Mouse (Mus musculus) R1 (cell line): ENCODE data around the gene Itih2.

Experiments used
- DNase-seq: peaks from one replicate; pipeline ENCODE4 v3.0.0-alpha.2; 2018; ENCODE audit warnings: low read depth, low spot score

The Itih2 gene

GRCm38 (mm10) chr2:10131296-10131695 lies at the start of gene Itih2:
TSS of gene Itih2 (minus strand) at chr2:10131396.
- no peak for DNase-seq

DNA sequence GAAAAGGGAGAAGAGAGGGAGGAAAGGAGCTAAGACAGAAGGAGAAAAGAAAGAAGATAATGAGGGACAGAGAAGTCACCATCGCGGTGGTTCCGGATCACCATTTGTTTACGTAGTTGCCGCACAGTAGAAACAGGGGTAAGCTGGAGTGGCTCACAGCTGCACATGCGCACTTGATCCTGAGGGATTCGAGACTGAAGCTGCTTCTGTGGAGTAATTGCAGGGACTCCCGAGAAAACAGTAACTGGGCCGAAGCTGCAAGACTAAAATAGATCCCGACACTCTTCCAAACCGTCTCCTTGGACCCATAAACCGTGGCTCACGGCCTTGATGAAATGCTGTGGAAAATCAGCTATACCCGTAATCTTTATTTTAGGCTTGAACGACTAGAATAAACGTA lies 38.8 kb upstream of the Itih2 start:
- DNase-seq = peak; percentile 35

DNA sequence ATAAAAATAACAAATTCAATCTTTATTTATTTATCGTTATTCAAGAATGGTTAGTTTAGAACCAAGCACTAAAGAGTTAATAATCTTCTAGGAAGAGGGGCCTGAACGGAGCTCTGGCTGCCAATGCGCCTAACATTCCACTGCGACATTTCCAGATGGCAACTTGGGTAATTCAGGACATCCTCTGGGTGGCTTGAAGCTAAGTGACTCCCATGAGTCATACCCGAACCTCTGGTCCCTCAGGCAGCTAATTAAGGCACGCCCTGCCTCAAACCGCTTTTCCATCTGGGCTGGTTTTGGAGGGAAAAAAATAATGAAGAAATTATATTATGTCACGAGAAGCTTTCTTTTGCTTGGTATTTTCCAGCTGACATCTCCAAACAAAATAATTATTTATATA lies 36.8 kb upstream of the Itih2 start:
- DNase-seq = no peak

DNA sequence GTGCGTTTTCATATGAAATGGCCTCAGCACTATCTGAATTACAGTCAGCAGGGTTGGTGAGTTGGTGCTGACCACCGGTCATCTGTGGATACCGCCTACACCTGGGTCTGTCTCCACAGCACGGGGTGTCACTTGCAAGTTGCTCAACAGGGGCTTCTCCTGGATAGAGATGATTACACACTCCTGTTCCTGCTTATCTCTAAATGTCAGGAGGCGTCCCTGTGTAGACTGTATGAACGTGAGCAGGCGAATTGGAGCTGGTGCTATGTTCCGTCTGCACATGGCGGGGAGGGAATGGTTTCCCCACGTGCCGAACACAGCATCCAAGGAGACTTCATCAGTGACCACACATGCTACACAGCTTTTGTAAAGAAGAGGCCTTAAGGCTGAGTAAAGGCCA lies 36.1 kb upstream of the Itih2 start:
- DNase-seq = no peak

DNA sequence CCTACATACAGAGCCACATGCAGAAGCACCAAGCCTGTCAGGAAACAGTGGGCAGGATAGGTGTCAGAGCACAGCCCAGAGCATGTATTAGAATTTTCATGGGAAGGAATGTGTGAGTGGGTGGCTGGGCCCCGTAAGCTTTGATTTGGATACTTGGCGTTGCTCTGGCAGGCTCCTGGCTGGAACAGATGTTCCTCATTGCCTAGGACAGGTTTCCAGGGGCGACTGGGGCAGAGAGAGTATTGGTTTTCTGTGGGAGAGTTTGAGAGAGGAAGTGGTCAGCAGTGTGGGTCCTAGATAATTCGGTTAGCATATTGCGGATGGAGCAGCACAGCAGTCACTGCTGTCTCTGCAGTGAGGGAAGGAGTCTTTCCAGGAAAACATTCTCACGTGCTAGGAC lies 35.4 kb upstream of the Itih2 start:
- DNase-seq = no peak

GRCm38 (mm10) chr2:10162011-10162410 lies 30.8 kb upstream of the Itih2 start:
- no peak for DNase-seq

DNA sequence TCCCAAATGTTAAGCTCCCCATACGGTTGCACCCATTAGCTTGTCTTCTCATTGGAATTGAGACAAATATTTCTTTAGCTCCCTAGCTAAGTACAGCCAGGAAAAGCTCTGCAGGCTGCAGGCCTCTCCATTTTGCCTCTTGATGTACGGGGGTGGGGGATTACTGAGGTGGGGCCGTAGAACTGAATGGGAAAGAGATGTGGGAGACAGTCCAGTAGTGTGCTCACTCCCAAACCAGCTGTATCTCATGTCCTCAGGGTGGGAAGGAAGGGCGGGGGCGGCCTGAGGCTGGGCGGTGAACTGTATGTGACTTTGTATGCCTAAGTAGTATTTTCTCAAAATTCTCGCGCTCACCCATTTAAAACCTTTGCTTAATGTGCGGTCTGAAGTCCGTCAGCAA lies 26.0 kb upstream of the Itih2 start:
- no peak for DNase-seq

DNA sequence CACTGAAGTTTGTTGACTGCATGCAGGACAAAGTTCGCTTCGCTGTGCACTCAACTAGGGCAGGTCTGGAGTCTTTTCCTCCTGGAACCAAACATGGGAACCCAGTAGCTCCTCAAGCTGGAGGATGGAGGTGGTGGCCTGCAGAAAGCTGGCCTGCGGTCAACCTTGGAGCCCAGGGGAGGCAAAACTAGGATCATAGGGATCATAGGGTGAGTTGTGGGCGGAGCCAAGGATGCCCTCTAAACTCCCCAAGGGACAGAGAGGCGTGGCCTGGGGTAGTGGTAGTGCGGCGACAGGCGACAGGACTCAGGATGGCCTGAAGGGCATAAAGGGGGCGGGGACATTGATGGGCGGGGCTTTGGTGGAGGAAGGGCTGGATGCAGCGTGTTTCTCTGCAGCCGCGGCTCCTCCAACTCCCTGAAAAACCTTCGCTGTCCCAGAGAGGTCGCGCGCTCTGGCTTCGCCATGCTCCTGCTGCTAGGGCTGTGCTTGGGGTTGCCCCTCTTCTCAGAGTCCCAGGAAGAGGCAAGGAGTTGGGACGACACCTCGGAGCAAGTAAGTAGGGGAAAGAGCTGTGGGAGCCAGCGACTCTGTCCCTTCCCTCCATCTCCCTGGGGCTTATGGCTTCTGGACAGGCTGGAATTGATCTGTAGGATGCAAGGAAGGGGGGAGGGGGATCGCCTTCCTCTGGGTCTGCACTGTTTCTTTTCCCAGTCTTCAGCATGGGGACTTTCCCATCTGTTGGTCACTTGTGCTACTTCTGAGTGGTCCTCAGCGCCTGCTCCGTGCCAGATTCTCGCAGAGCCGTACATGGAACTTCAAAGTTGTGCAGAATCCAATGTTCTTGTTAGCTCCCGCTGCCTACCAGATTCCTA lies 22.2 kb upstream of the Itih2 start, which contains the start of gene Itih5:
Itih5 (plus strand) TSS at position 371 of the 875 bp plus-strand sequence.
- DNase-seq = peak; percentile 72

DNA sequence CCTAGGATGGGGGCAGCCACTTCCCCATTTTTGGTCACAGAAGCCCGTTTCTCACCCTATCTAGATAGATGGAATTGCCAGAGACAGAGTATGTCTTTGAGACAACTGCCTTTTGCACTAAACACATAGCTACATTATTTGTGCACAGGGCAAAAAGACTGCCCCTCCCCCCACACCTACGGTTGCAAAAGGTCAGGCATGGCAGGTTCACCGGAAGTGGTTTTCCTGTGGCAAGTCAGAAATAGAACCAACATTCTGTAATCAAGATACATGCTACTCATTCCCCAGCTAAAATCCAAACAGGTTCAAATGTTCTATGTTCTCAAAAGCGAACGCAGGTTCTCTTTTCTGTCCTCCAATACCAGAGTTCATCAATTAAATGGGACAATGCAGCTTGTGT lies 21.4 kb upstream of the Itih2 start:
- no peak for DNase-seq

- no peak for DNase-seq
Observed at GRCm38 (mm10) chr2:10147176-10147575, 16.0 kb upstream of the Itih2 start.

DNA sequence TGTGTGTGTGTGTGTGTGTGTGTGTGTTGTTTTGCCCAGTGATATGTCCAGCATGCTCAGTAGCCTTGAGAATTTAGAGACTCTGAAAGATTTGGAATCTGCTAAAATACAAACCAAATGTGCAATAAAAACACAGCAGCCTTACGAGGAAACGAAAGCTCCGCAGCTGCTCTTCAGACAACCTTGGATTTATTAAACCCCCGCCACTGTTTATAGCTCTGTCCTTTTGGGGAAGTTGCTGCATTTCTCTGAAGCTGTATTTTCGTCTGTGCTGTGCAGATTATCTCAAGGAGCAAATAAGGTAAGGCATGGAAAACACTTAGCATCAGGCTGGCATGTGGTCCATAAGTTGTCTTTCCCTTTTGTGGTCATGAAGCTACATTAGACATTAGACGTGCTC lies 14.3 kb upstream of the Itih2 start:
- DNase-seq = no peak

DNA sequence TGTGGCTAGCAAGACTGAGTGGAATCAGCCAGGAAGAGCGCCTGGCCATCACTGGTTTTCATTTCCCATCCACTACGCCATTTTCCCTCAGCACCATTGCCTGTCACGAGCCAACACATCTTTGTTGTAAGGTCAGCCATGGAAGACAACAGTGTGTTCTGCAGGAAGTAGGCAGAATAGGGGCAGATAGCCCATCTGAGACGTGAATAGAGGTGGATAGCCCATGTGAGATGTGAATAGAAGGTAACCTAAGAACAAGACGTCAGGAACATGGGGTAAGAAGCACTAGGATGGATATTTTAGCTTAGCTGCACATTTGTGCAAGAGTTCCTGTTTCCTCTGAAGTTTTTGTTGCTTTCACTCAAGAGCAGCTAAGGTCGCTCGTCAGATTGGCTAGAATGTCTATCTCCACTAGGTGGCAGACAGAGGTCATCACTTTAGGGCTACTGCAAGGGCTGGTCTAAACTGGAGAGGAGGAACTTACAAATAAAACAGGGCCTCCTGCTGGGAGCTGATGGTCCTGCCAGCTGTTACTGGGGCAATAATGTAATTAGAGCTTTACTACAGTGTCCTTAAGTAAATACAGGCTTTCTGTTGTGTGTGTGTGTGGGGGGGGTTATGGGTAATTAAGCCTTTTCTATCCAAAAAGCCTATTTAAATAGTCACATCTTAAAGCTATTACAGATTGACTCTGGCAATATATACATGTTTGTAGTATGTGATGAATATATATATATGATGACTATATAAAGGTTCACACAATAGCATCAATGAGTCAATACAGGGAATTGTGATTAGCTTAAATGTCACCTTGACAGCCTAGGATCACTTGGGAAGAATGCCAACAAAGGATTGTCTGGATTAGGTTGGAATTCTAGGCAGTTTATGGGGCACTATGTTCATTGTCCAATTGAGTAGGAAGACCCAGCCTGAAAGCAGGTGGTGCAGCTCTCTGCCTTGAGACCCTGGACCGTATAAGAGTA lies 11.6 kb upstream of the Itih2 start:
- DNase-seq = peak; percentile 87

DNA sequence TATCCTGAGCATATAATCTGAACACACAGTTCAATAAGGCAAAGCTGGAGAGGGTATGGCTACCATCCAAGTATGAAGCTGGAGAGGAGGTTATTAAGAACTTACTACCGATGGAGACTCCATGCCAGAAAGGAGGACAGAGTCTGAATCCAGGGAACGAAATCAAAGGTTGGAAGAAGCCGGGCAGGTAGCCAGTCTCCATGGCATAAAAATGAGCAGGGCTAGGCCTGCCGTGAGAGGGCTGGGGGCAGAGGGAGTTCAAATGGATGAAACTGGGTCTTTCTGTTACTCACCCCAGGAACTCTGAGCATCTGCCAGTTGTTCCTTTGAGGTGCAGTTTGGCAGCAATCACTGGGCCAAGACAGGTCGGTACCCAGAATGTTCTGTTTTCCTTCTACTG lies 9.3 kb upstream of the Itih2 start:
- DNase-seq = no peak

- DNase-seq = no peak
Observed at GRCm38 (mm10) chr2:10137320-10137719, 6.1 kb upstream of the Itih2 start.

DNA sequence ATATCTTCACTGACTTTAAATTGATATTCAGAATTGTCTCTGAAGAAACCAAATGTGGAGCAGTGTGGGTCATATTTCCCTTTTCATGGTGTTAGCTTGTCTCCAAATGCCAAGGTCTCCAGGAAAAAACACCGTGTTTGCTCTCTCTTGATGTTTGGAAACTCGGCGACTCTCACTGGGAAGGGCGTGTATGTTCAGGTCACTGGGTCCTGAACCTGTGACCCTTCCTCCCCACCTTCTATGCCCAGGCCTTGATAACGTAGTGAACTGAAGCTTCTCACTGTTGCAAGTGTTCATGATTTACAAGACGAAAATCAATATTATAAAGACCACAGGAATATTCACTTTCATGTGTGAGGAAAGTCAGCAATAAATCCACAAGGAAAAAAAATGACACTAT lies 2.7 kb upstream of the Itih2 start:
- DNase-seq = no peak

GRCm38 (mm10) chr2:10132128-10132527 lies 932 bp upstream of the Itih2 start:
- DNase-seq = no peak

GRCm38 (mm10) chr2:10130341-10130990 lies 730 bp downstream of the Itih2 start:
- no peak for DNase-seq

- no peak for DNase-seq
Observed at GRCm38 (mm10) chr2:10128571-10128970, 2.6 kb downstream of the Itih2 start.

GRCm38 (mm10) chr2:10127471-10127870 lies 3.7 kb downstream of the Itih2 start:
- DNase-seq = no peak

DNA sequence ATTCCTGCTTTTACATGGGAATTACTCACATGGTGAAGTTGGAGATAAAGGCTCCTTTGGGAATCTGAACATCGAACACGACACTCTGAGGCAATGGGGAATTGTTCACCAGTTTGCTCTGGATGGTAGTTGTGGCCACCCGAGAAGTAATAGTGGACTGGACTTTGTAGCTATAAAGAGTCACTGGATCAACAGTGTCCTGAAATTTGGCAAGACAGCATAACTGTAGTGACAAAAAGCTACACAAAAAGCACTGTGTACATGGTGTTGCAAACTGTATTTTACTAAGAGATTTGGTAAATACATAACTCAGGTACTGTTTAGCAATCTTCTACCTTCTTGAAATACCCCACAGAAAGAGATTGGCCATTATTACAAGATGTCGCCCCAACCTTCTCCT lies 5.1 kb downstream of the Itih2 start:
- DNase-seq = no peak

- no peak for DNase-seq
Observed at GRCm38 (mm10) chr2:10121826-10122225, 9.4 kb downstream of the Itih2 start.

DNA sequence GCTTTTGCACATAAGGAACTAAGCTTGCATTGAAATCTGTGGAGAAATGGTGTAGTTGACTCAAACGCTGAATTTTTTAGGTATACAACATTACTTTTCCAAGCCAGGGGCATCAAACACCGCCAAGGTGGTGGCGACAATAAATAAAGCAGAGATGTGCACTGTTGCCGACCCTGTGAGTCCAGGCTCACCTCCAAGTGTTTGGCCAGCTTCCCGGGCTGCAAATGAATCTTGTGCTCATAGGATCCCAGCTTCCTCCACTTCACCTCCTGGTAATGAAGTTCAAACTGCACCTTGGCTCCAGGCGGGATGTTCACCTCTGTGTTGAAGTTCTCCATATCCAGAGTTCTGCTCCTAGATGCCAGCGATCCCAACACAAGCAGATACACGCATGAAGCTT lies 11.9 kb downstream of the Itih2 start:
- DNase-seq = no peak
